Mouse (Mus musculus) CH12.LX (cell line): ENCODE measurements around the gene Tle2. TPM values are rescaled to one million over a fixed set of nuclear protein-coding genes. Genes with fewer than 3 reads are reported as not detected.

Experiments used
- DNase-seq: peaks from one replicate; pipeline ENCODE4 v3.0.0-alpha.2; 2013; ENCODE audit errors: extremely low read depth
- H3K27ac ChIP-seq: 2 replicates; pipeline ENCODE4 v1.5.1; 2012; ENCODE audit warnings: low read depth, mild to moderate bottlenecking, control low read depth, moderate library complexity; ENCODE audit not compliant: insufficient read depth
- H3K27me3 ChIP-seq: replicated peaks from 2 replicates; pipeline ENCODE3; 2012; ENCODE audit warnings: inconsistent platforms
- H3K36me3 ChIP-seq, 2 experiments: replicated peaks in 1 of 2; 2 replicates each; pipeline versions ENCODE3 to v1.6.1; 2012; ENCODE audit warnings: inconsistent platforms in 1 of 2, low read length in 1 of 2, mild to moderate bottlenecking in 1 of 2, mixed read lengths in 1 of 2, moderate library complexity in 1 of 2; ENCODE audit not compliant: control insufficient read depth in 1 of 2, insufficient read depth in 1 of 2
- H3K4me1 ChIP-seq, 2 experiments: 2 replicates each; pipeline ENCODE4 v1.6.1; 2012; ENCODE audit warnings: inconsistent platforms in 1 of 2, moderate library complexity in 1 of 2; ENCODE audit not compliant: insufficient read depth in 2 of 2, control insufficient read depth in 1 of 2
- H3K4me2 ChIP-seq: 2 replicates; pipeline ENCODE4 v1.6.1; 2012; ENCODE audit warnings: low read depth, mild to moderate bottlenecking, control low read depth; ENCODE audit not compliant: poor library complexity, insufficient read depth, severe bottlenecking
- H3K4me3 ChIP-seq, 3 experiments: fragments of 150-350 bp in 1 of 3; sonication (generic) in 1 of 3; replicated peaks in 1 of 3; 2 replicates each; pipeline versions ENCODE3 to v1.5.1; 2011 to 2012; ENCODE audit warnings: low read depth in 2 of 3, low read length in 2 of 3, mild to moderate bottlenecking in 2 of 3, moderate library complexity in 2 of 3, control low read depth in 1 of 3, improper control_type of control experiment in 1 of 3, inconsistent platforms in 1 of 3, mixed read lengths in 1 of 3; ENCODE audit not compliant: poor library complexity in 1 of 3
- H3K79me2 ChIP-seq: replicated peaks from 2 replicates; pipeline ENCODE4 v1.6.1; 2012; ENCODE audit warnings: mild to moderate bottlenecking, moderate library complexity; ENCODE audit not compliant: control insufficient read depth, poor library complexity, insufficient read depth, severe bottlenecking; ENCODE audit errors: extremely low read depth
- H3K9ac ChIP-seq: 2 replicates; pipeline ENCODE4 v1.6.1; 2012; ENCODE audit warnings: low read depth, mild to moderate bottlenecking, control low read depth, moderate library complexity; ENCODE audit not compliant: insufficient read depth
- H3K9me3 ChIP-seq: replicated peaks from 2 replicates; pipeline ENCODE3; 2012; ENCODE audit warnings: low read length, inconsistent platforms, mixed read lengths
- BHLHE40 ChIP-seq: IDR thresholded peaks from 2 replicates; pipeline ENCODE4 v1.6.1; 2011; ENCODE audit warnings: mild to moderate bottlenecking, low read depth, low read length, improper control_type of control experiment
- CHD2 ChIP-seq: IDR thresholded peaks from 2 replicates; pipeline ENCODE4 v1.6.1; 2011; ENCODE audit warnings: low read length, improper control_type of control experiment
- CTCF ChIP-seq, 2 experiments: IDR thresholded peaks in 1 of 2; conservative IDR thresholded peaks in 1 of 2; 2 replicates each; pipeline ENCODE4 v1.5.1; 2011 to 2012; ENCODE audit warnings: low read depth in 2 of 2, low read length in 2 of 2, improper control_type of control experiment in 1 of 2, inconsistent platforms in 1 of 2, mild to moderate bottlenecking in 1 of 2, moderate library complexity in 1 of 2
- ELF1 ChIP-seq: IDR thresholded peaks from 2 replicates; pipeline ENCODE4 v1.6.1; 2014; ENCODE audit warnings: low read depth, mild to moderate bottlenecking, inconsistent platforms, low read length, improper control_type of control experiment
- EP300 ChIP-seq: IDR thresholded peaks from 2 replicates; pipeline ENCODE4 v1.6.1; 2011; ENCODE audit warnings: low read length, improper control_type of control experiment
- HCFC1 ChIP-seq: IDR thresholded peaks from 2 replicates; pipeline ENCODE4 v1.6.1; 2012; ENCODE audit warnings: low read depth, mild to moderate bottlenecking, inconsistent platforms, low read length, improper control_type of control experiment
- IRF4 ChIP-seq: IDR thresholded peaks from 2 replicates; pipeline ENCODE4 v1.6.1; 2014; ENCODE audit warnings: low read depth, mild to moderate bottlenecking, inconsistent platforms, low read length, improper control_type of control experiment
- JUN ChIP-seq: IDR thresholded peaks from 2 replicates; pipeline ENCODE4 v1.6.1; 2011; ENCODE audit warnings: low read depth, mild to moderate bottlenecking, low read length, improper control_type of control experiment, moderate library complexity; ENCODE audit not compliant: insufficient read depth
- MAZ ChIP-seq: IDR thresholded peaks from 2 replicates; pipeline ENCODE4 v1.6.1; 2012; ENCODE audit warnings: low read depth, mild to moderate bottlenecking, inconsistent platforms, low read length, improper control_type of control experiment, moderate library complexity
- MXI1 ChIP-seq: IDR thresholded peaks from 2 replicates; pipeline ENCODE4 v1.6.1; 2011; ENCODE audit warnings: mild to moderate bottlenecking, low read depth, low read length, improper control_type of control experiment
- MYC ChIP-seq: IDR thresholded peaks from 2 replicates; pipeline ENCODE4 v1.6.1; 2011; ENCODE audit warnings: low read depth, mild to moderate bottlenecking, improper control_type of control experiment, low read length
- NELFE ChIP-seq: IDR thresholded peaks from 2 replicates; pipeline ENCODE4 v1.6.1; 2011; ENCODE audit warnings: low read depth, low read length, improper control_type of control experiment
- PAX5 ChIP-seq: IDR thresholded peaks from 2 replicates; pipeline ENCODE4 v1.6.1; 2012; ENCODE audit warnings: low read length, inconsistent platforms, mixed read lengths
- POLR2A ChIP-seq: IDR thresholded peaks from 2 replicates; pipeline ENCODE4 v1.6.1; 2011; ENCODE audit warnings: low read depth, mild to moderate bottlenecking, improper control_type of control experiment, low read length
- POLR2AphosphoS2 ChIP-seq: IDR thresholded peaks from 2 replicates; pipeline ENCODE4 v1.6.1; 2011; ENCODE audit warnings: low read depth, low read length, improper control_type of control experiment
- RAD21 ChIP-seq: IDR thresholded peaks from 2 replicates; pipeline ENCODE4 v1.6.1; 2011; ENCODE audit warnings: low read depth, mild to moderate bottlenecking, low read length, improper control_type of control experiment, moderate library complexity
- RCOR1 ChIP-seq: conservative IDR thresholded peaks from 2 replicates; pipeline ENCODE4 v1.6.1; 2012; ENCODE audit warnings: low read depth, mild to moderate bottlenecking, inconsistent platforms, low read length, improper control_type of control experiment
- SIN3A ChIP-seq: IDR thresholded peaks from 2 replicates; pipeline ENCODE4 v1.6.1; 2012; ENCODE audit warnings: low read length, improper control_type of control experiment, inconsistent platforms
- SMC3 ChIP-seq: IDR thresholded peaks from 2 replicates; pipeline ENCODE4 v1.6.1; 2011; ENCODE audit warnings: low read depth, low read length, improper control_type of control experiment
- TBP ChIP-seq: conservative IDR thresholded peaks from 2 replicates; pipeline ENCODE4 v1.6.1; 2011; ENCODE audit warnings: low read depth, low read length, improper control_type of control experiment
- TCF12 ChIP-seq: IDR thresholded peaks from 2 replicates; pipeline ENCODE4 v1.6.1; 2014; ENCODE audit warnings: low read depth, mild to moderate bottlenecking, inconsistent platforms, low read length, improper control_type of control experiment
- UBTF ChIP-seq: IDR thresholded peaks from 2 replicates; pipeline ENCODE4 v1.6.1; 2012; ENCODE audit warnings: low read depth, mild to moderate bottlenecking, inconsistent platforms, low read length, improper control_type of control experiment, moderate library complexity
- USF1 ChIP-seq: IDR thresholded peaks from 2 replicates; pipeline ENCODE4 v1.6.1; 2014; ENCODE audit warnings: low read depth, mild to moderate bottlenecking, inconsistent platforms, low read length, improper control_type of control experiment
- ZC3H11A ChIP-seq: IDR thresholded peaks from 2 replicates; pipeline ENCODE4 v1.6.1; 2012; ENCODE audit warnings: low read depth, mild to moderate bottlenecking, inconsistent platforms, low read length, improper control_type of control experiment
- ZMIZ1 ChIP-seq: IDR thresholded peaks from 2 replicates; pipeline ENCODE4 v1.6.1; 2012; ENCODE audit warnings: low read depth, mild to moderate bottlenecking, inconsistent platforms, low read length, improper control_type of control experiment
- ZNF384 ChIP-seq: IDR thresholded peaks from 2 replicates; pipeline ENCODE4 v1.6.1; 2012; ENCODE audit warnings: low read depth, low read length, improper control_type of control experiment, inconsistent platforms
- dilution Hi-C: fragments of 300-500 bp; cut with MboI; formaldehyde crosslinking; loops from 2 replicates; pipeline ENCODE4 v1.14.3; 2020; ENCODE audit warnings: low sequenced_read_pairs; ENCODE audit not compliant: extremely low pct_unique_long_range_greater_than_20kb, extremely low pct_ligation_motif_present
- in situ Hi-C: fragments of 300-500 bp; cut with MboI; formaldehyde crosslinking; loops from 3 replicates; pipeline ENCODE4 v1.14.3; 2019; ENCODE audit warnings: low sequenced_read_pairs, low pct_ligation_motif_present, low pct_unique_long_range_greater_than_20kb, mixed read lengths
- polyA plus RNA-seq: library from polyadenylated mRNA; unstranded; fragments of >175 nt; gene quantifications from 2 replicates; pipeline ENCODE4 v1.2.1, GENCODE M21; 2012; ENCODE audit warnings: low read depth; ENCODE audit not compliant: insufficient read length
- total RNA-seq, 2 experiments: library from RNA; depleted of rRNA; stranded (reverse); fragments of 300-350 nt in 1 of 2; fragments of >200 nt in 1 of 2; gene quantifications; 2 replicates each; pipeline ENCODE4 v1.2.3; 2012 to 2014

The Tle2 gene
- total and polyA plus RNA-seq, 3 experiments: 0.29 to 0.30 TPM; not detected in 1

DNA sequence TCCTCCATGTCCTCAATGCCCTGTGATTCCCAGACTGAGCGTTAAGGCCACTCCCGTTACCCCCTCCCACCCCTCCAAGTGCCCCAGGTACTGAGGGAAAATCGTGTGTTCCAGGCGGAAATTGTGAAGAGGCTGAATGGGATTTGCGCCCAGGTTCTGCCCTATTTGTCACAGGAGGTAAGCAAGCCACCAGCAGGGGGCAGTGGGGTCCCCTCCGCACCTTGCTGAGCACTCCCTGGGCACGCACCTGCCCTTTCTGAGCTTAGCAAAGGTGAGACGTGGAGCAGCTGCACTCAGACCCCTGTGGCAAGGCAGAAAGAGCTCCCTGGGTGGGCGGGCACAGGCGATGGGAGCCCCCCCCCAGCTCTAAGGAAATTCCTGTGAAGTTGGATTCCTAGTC, 9.6 kb upstream of the Tle2 start:
- H3K4me3 ChIP-seq: no peak overlapping the region
- dilution Hi-C loops: no loop called here
- no peaks in the 10 kb centered on the region for H3K9me3 ChIP-seq
- no peak for TF ChIP-seq ZNF384
- TF ChIP-seq TBP: no peak
- no peak for TF ChIP-seq HCFC1
- TF ChIP-seq RAD21: peak; percentile 45
- TF ChIP-seq CTCF (conservative IDR thresholded peaks at IDR 0.05 in 1 of 2, IDR thresholded peaks at IDR 0.05 in 1 of 2; ENCODE audit: low read depth in 2 of 2, low read length in 2 of 2): peak; percentile 20 to 68; a peak in 2 of 4 replicates
- no peak for TF ChIP-seq ELF1
- TF ChIP-seq SMC3: peak; percentile 65
- TF ChIP-seq MYC: no peak
- TF ChIP-seq UBTF: no peak
- TF ChIP-seq IRF4: no peak
- TF ChIP-seq RCOR1: no peak
- no peak for TF ChIP-seq BHLHE40
- no peak for TF ChIP-seq TCF12
- no peak for TF ChIP-seq POLR2A
- TF ChIP-seq CHD2: no peak
- no peak for TF ChIP-seq USF1
- no peak for TF ChIP-seq MAZ
- no peak for TF ChIP-seq NELFE
- no peak for TF ChIP-seq EP300
- TF ChIP-seq PAX5: no peak
- no peak for TF ChIP-seq SIN3A
- no peak for TF ChIP-seq MXI1
- no peak for TF ChIP-seq ZC3H11A
- TF ChIP-seq ZMIZ1: no peak
- no peak for TF ChIP-seq JUN
- TF ChIP-seq POLR2AphosphoS2: no peak
- H3K4me2 ChIP-seq: no peak overlapping the region
- in situ Hi-C loops: loop anchor here (5.0 kb wide), 1 partner anchor 38 kb away; the partner anchor contains the start of gene Tle6
- peak; percentile 46 for DNase-seq
- H3K27ac ChIP-seq: no peak overlapping the region
- peaks cover 8 to 25% of the 10 kb centered on the region in 2 experiments for H3K36me3 ChIP-seq
- H3K4me1 ChIP-seq: peaks cover 5 to 8% of the 10 kb centered on the region in 2 experiments; a peak in 3 of 4 replicates
- H3K9ac ChIP-seq: no peak overlapping the region
- H3K27me3 ChIP-seq: peaks cover 84% of the 10 kb centered on the region
- peaks cover 12% of the 10 kb centered on the region; the same call in 1 of the 2 replicates for H3K79me2 ChIP-seq
